Mouse (Mus musculus) testis, adult 2 months (tissue): ENCODE results near the gene Pkp3.

Experiments
- CTCF ChIP-seq: fragments of 200-500 bp; IDR thresholded peaks from 2 replicates; pipeline ENCODE4 v1.5.1; 2012; ENCODE audit warnings: low read depth, mild to moderate bottlenecking, inconsistent platforms, low read length, moderate library complexity; ENCODE audit not compliant: control insufficient read depth, insufficient read depth, insufficient replicate concordance
- POLR2A ChIP-seq: fragments of 200-500 bp; IDR thresholded peaks from 2 replicates; pipeline ENCODE4 v1.6.1; 2012; ENCODE audit warnings: low read depth, mild to moderate bottlenecking, inconsistent platforms, low read length, moderate library complexity; ENCODE audit not compliant: control insufficient read depth

DNA sequence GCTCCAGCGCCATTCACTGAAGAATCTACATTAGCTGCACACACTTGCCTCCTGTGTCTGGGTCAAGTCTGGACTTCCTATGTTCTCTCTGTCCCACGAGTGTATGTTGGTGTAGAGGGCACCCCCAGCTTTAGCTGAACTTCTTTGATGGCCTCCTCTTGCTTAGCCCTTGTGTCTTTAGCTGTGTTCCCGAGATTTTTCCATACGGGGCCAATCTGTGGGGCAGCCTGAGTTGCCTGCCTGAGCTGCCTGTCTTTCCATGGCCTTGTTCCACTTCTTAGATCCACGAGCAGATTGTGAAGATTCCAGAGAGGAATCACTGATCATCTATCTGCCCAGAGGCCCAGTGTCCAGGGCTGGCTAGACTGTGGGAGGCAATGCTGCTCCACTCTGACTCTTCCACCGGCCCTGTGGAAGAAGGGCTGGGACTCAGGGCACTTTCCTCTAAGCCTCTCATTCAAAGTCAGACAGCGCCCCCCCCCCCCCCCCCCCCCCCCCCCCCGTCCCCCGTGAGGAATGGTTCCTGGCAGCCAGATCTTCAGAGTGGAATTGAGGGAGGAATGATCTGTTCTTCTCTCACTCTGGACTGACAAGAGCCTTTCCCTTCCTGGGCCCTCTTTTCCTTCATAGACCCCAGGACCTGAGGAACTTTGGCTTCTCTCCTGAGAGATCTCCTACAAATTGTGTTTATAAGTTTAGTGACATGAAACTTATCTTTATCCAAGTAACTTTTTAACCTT lies 37.0 kb upstream of the Pkp3 start:
- TF ChIP-seq POLR2A (no peak), CTCF (no peak)
